Mouse (Mus musculus) kidney, embryonic 14.5 days (tissue): ENCODE data around the gene Pafah2. TPM values are rescaled to one million over a fixed set of nuclear protein-coding genes. Genes with fewer than 3 reads are reported as not detected.

Experiments
- ATAC-seq: fragments of 200-750 bp; cut with Nextera tagmentation; 2 replicates; pipeline ENCODE4 v1.8.0; 2017; ENCODE audit warnings: moderate number of reproducible peaks, mild to moderate bottlenecking, moderate TSS enrichment, moderate library complexity; ENCODE audit not compliant: low FRiP score, low TSS enrichment
- H3K27ac ChIP-seq: fragments of 300-500 bp; sonication (generic); 2 replicates; pipeline ENCODE4 v1.5.1; 2014; ENCODE audit warnings: low read depth, mild to moderate bottlenecking, low read length, moderate library complexity, mixed read lengths
- H3K27me3 ChIP-seq: fragments of 300-500 bp; sonication (generic); 2 replicates; pipeline ENCODE4 v1.6.1; 2014; ENCODE audit warnings: mild to moderate bottlenecking, low read length; ENCODE audit not compliant: control insufficient read depth, insufficient read depth
- H3K36me3 ChIP-seq: fragments of 300-500 bp; sonication (generic); 2 replicates; pipeline ENCODE4 v1.6.1; 2014; ENCODE audit warnings: low read length, mixed read lengths; ENCODE audit not compliant: control insufficient read depth, insufficient read depth
- H3K4me1 ChIP-seq: fragments of 300-500 bp; sonication (generic); 2 replicates; pipeline ENCODE4 v1.6.1; 2014; ENCODE audit warnings: low read length, mixed read lengths; ENCODE audit not compliant: control insufficient read depth, insufficient read depth
- H3K4me2 ChIP-seq: fragments of 300-500 bp; sonication (generic); replicated peaks from 2 replicates; pipeline ENCODE4 v1.6.1; 2014; ENCODE audit warnings: low read depth, mild to moderate bottlenecking, low read length
- H3K4me3 ChIP-seq: fragments of 300-500 bp; sonication (generic); 2 replicates; pipeline ENCODE4 v1.5.1; 2014; ENCODE audit warnings: mild to moderate bottlenecking, low read length
- H3K9ac ChIP-seq: fragments of 300-500 bp; sonication (generic); 2 replicates; pipeline ENCODE4 v1.6.1; 2014; ENCODE audit warnings: low read depth, mild to moderate bottlenecking, low read length, moderate library complexity
- H3K9me3 ChIP-seq: fragments of 300-500 bp; sonication (generic); 2 replicates; pipeline ENCODE4 v1.6.1; 2016; ENCODE audit warnings: low read length; ENCODE audit not compliant: control insufficient read depth
- WGBS: fragments of 180-500 bp; shearing (Covaris S2); extraction: QIAGEN DNeasy Blood & Tissue Kit; methylation state at CpG from one replicate; pipeline ENCODE4 v1.1.7; 2014; 5-methylcytosine and 5-hydroxymethylcytosine counted together
- polyA plus RNA-seq: library from polyadenylated mRNA; unstranded; fragments of >200 nt; fragmentation: Nextera tagmentation; extraction: Ambion mirVana; gene quantifications from 2 replicates; pipeline ENCODE4 v1.2.1, GENCODE M21; 2014

Pafah2 gene
- polyA plus RNA-seq, 1 experiment from 2014 or later, result 12.3 TPM

DNA sequence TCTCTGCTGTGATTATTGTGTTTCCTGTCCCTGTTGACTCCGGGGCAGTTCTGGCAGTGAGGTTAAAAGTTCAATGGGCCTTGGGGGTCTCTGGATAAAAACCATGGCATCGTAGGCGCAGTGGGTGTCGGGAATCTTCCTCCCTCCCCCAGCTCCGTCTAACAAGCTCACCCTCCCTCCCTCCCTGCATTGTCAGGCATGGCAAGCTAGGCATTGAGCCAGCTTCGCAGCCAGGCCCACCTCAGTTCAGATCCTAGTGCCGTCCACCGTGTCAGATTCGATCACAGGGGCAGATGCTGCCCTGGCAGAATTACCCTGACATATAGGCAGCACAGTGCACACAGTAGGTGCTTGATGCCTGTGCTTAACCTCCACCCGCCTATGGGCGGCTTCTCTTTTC is 25.9 kb downstream of the Pafah2 start:
- H3K27me3 ChIP-seq, result no peaks in the 10 kb centered on the region
- H3K4me1 ChIP-seq, result no peaks in the 10 kb centered on the region
- H3K36me3 ChIP-seq, result 0 out of 2 replicates have a peak, but pooled peaks cover 5% of the 10 kb centered on the region
- no peak overlapping the region for H3K4me3 ChIP-seq
- no peak overlapping the region for H3K4me2 ChIP-seq
- 63% methylated on average over 11 of the region's 11 CpGs for WGBS
- no peak overlapping the region; the same call in 1 of the 2 replicates for H3K9ac ChIP-seq
- no peak for ATAC-seq
- no peak overlapping the region for H3K27ac ChIP-seq
- H3K9me3 ChIP-seq, result no peaks in the 10 kb centered on the region

DNA sequence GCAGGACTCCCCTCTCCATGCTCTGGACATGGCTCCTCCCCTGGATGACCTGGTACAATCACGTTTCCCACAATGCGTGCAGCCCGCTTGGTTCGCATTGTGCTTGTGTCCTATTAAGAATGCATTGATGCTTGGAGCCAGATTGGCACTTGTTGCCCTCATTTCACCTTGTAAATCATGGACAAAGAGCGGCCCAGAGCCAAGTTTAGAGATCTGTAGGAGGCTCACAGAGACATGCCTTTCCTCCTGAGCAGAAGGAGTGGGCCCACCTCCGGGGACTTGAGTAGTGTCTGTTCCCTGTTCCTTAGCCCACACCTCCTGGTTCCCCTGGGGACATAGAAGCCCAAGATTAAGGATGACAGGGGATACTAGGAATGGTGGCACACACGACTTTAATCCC is 27.8 kb downstream of the Pafah2 start:
- H3K9me3 ChIP-seq, result no peaks in the 10 kb centered on the region
- no peaks in the 10 kb centered on the region for H3K4me1 ChIP-seq
- no peak overlapping the region for H3K9ac ChIP-seq
- no peak overlapping the region for H3K4me3 ChIP-seq
- 0 out of 2 replicates have a peak, but pooled peaks cover 3% of the 10 kb centered on the region for H3K36me3 ChIP-seq
- H3K27me3 ChIP-seq, result no peaks in the 10 kb centered on the region
- 92% methylated on average over 7 of the region's 7 CpGs for WGBS
- H3K4me2 ChIP-seq, result no peak overlapping the region
- no peak overlapping the region for H3K27ac ChIP-seq
- no peak for ATAC-seq

DNA sequence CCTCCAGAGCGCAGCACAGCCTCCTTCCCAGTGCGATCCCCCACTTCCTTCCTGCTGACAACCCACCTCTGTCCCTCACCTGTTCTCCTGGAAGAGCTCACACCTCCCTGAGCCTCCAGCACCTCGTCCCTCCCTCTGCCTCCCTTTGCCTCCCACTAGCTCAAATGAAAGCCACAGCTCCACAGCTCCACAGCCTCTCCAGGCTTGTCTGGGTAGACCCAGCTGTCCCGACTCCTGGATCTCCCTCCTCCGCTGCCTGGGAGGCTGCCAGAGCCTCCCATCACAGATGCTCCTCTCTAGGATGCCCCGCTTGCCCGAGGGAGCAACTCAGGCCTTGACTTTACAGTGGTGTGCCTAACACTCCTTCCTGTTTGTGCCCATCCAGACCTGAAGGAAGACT is 29.0 kb downstream of the Pafah2 start:
- Histone ChIP-seq H3K9ac (no peak overlapping the region), H3K36me3 (0 out of 2 replicates have a peak, but pooled peaks cover 3% of the 10 kb centered on the region), H3K27me3 (no peaks in the 10 kb centered on the region), H3K4me1 (no peaks in the 10 kb centered on the region), H3K9me3 (no peaks in the 10 kb centered on the region), H3K27ac (no peak overlapping the region), H3K4me3 (no peak overlapping the region), H3K4me2 (no peak overlapping the region)
- WGBS, result 75% methylated on average over 7 of the region's 7 CpGs
- ATAC-seq, result no peak

GRCm38 (mm10) chr4:134430381-134431004 is 34.4 kb downstream of the Pafah2 start:
- H3K4me2 ChIP-seq, result peak overlapping the region; percentile 13; the same call in 1 of the 2 replicates
- ATAC-seq, result peak; percentile 77
- peak overlapping the region; percentile 14; the same call in 1 of the 2 replicates for H3K9ac ChIP-seq
- 22% methylated on average over 23 of the region's 23 CpGs for WGBS
- H3K4me3 ChIP-seq, result no peak overlapping the region
- H3K9me3 ChIP-seq, result no peaks in the 10 kb centered on the region
- H3K27me3 ChIP-seq, result no peaks in the 10 kb centered on the region
- H3K4me1 ChIP-seq, result peaks cover 8% of the 10 kb centered on the region; the same call in 1 of the 2 replicates
- H3K36me3 ChIP-seq, result no peaks in the 10 kb centered on the region
- peak overlapping the region; percentile 66 for H3K27ac ChIP-seq

GRCm38 (mm10) chr4:134432686-134433360 is 36.7 kb downstream of the Pafah2 start:
- H3K4me2 ChIP-seq, result no peak overlapping the region
- peaks cover 8% of the 10 kb centered on the region; the same call in 1 of the 2 replicates for H3K4me1 ChIP-seq
- H3K4me3 ChIP-seq, result no peak overlapping the region
- 85% methylated on average over 15 of the region's 15 CpGs for WGBS
- H3K9ac ChIP-seq, result no peak overlapping the region
- no peak for ATAC-seq
- H3K27me3 ChIP-seq, result no peaks in the 10 kb centered on the region
- no peak overlapping the region for H3K27ac ChIP-seq
- H3K9me3 ChIP-seq, result no peaks in the 10 kb centered on the region
- H3K36me3 ChIP-seq, result no peaks in the 10 kb centered on the region

DNA sequence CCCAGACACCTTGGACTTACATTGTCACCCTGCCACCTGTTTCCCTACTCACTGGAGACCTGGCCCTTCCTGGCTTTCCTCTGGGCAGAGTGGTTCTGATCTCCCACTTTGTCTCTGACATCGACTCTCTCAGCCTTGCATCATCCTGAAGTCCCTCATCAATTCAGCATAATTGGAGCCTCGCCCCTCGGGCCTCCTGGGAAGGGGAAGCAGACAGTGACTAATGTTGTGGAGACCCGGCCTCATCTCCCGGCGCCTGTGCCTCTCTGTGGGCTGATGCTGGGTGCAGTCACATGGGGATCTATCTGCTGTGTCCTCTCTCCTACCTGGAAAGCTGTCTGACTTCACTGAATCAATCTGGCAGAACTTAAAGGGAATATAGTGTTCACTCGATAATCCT is 40.1 kb downstream of the Pafah2 start:
- no peak overlapping the region for H3K4me3 ChIP-seq
- no peaks in the 10 kb centered on the region for H3K36me3 ChIP-seq
- no peak for ATAC-seq
- no peaks in the 10 kb centered on the region for H3K4me1 ChIP-seq
- WGBS, result 22% methylated on average over 7 of the region's 7 CpGs
- no peak overlapping the region for H3K4me2 ChIP-seq
- no peak overlapping the region for H3K27ac ChIP-seq
- no peaks in the 10 kb centered on the region for H3K9me3 ChIP-seq
- H3K9ac ChIP-seq, result no peak overlapping the region
- no peaks in the 10 kb centered on the region for H3K27me3 ChIP-seq

- no peaks in the 10 kb centered on the region for H3K27me3 ChIP-seq
- H3K36me3 ChIP-seq, result no peaks in the 10 kb centered on the region
- ATAC-seq, result no peak
- no peak overlapping the region for H3K4me2 ChIP-seq
- WGBS, result 55% methylated on average over 10 of the region's 10 CpGs
- no peak overlapping the region for H3K9ac ChIP-seq
- no peak overlapping the region for H3K4me3 ChIP-seq
- no peaks in the 10 kb centered on the region for H3K9me3 ChIP-seq
- no peaks in the 10 kb centered on the region for H3K4me1 ChIP-seq
- H3K27ac ChIP-seq, result no peak overlapping the region
Observed at GRCm38 (mm10) chr4:134436659-134437058, 40.5 kb downstream of the Pafah2 start.

- H3K27ac ChIP-seq, result no peak overlapping the region
- no peaks in the 10 kb centered on the region for H3K4me1 ChIP-seq
- H3K9ac ChIP-seq, result no peak overlapping the region
- no peak for ATAC-seq
- H3K36me3 ChIP-seq, result no peaks in the 10 kb centered on the region
- no peaks in the 10 kb centered on the region for H3K27me3 ChIP-seq
- H3K4me3 ChIP-seq, result no peak overlapping the region
- H3K4me2 ChIP-seq, result no peak overlapping the region
- no peaks in the 10 kb centered on the region; the same call in 1 of the 2 replicates for H3K9me3 ChIP-seq
- WGBS, result 52% methylated on average over 3 of the region's 3 CpGs
Observed at GRCm38 (mm10) chr4:134439119-134439518, 43.0 kb downstream of the Pafah2 start.

DNA sequence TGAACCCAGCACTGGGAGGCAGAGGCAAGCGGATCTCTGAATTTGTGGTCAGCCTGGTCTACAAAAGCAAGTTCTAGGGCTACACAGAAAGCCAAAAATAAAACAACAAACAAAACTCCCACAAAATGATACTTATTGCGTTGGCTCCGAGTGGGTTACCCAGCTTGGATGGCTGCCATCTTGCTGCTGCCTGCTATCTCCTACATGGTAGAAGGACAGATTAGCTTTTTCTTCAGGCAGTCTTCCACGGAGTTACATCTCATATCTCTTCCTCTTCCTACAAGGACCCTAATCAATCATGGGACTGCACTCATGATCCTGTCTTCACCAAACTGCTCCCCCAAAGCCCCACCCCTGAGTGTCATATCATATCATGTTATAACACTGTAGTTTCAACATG is 43.8 kb downstream of the Pafah2 start:
- Histone ChIP-seq H3K27me3 (no peaks in the 10 kb centered on the region), H3K27ac (no peak overlapping the region), H3K4me2 (no peak overlapping the region), H3K4me1 (no peaks in the 10 kb centered on the region), H3K9me3 (no peaks in the 10 kb centered on the region; the same call in 1 of the 2 replicates), H3K9ac (no peak overlapping the region), H3K4me3 (no peak overlapping the region), H3K36me3 (no peaks in the 10 kb centered on the region)
- no peak for ATAC-seq
- 83% methylated on average over 4 of the region's 4 CpGs for WGBS
